Mouse (Mus musculus) brown adipose tissue, adult 24 weeks (tissue): ENCODE data around the gene Rap1gap. TPM values are rescaled to one million over a fixed set of nuclear protein-coding genes. Genes with fewer than 3 reads are reported as not detected.

ENCODE experiments used
- H3K27ac ChIP-seq: fragments of 200-500 bp; replicated peaks from 2 replicates; pipeline ENCODE4 v1.5.1; 2012; ENCODE audit warnings: low read depth, mild to moderate bottlenecking, low read length
- H3K4me1 ChIP-seq: fragments of 200-500 bp; 2 replicates; pipeline ENCODE4 v1.6.1; 2012; ENCODE audit warnings: low read length, mixed read lengths; ENCODE audit not compliant: control insufficient read depth, insufficient read depth, insufficient read length
- H3K4me3 ChIP-seq: fragments of 200-500 bp; 2 replicates; pipeline ENCODE4 v1.5.1; 2012; ENCODE audit warnings: low read depth, mild to moderate bottlenecking, low read length, moderate library complexity; ENCODE audit not compliant: insufficient read depth
- polyA plus RNA-seq: library from polyadenylated mRNA; stranded (reverse); fragments of >200 nt; gene quantifications from 2 replicates; pipeline ENCODE4 v1.2.4, GENCODE M21; 2012; ENCODE audit not compliant: missing spikeins, insufficient read depth, insufficient read length

Rap1gap gene
- polyA plus RNA-seq, 1 experiment, result 27.7 TPM

GRCm38 (mm10) chr4:137751310-137751709, 86.8 kb downstream of the Rap1gap start:
- H3K4me1 ChIP-seq, result peaks cover 6% of the 10 kb centered on the region
- no peak overlapping the region for H3K27ac ChIP-seq
- H3K4me3 ChIP-seq, result no peak overlapping the region

GRCm38 (mm10) chr4:137751717-137752116, 87.2 kb downstream of the Rap1gap start:
- Histone ChIP-seq H3K4me1 (peaks cover 4% of the 10 kb centered on the region), H3K4me3 (no peak overlapping the region), H3K27ac (no peak overlapping the region)

- H3K4me3 ChIP-seq, result no peak overlapping the region
- H3K27ac ChIP-seq, result no peak overlapping the region
- H3K4me1 ChIP-seq, result peaks cover 2% of the 10 kb centered on the region; the same call in 1 of the 2 replicates
Measured at GRCm38 (mm10) chr4:137752471-137752870, 87.9 kb downstream of the Rap1gap start.

- peaks cover 2% of the 10 kb centered on the region; the same call in 1 of the 2 replicates for H3K4me1 ChIP-seq
- H3K4me3 ChIP-seq, result no peak overlapping the region
- H3K27ac ChIP-seq, result no peak overlapping the region
Measured at GRCm38 (mm10) chr4:137753199-137753598, 88.7 kb downstream of the Rap1gap start.

- no peak overlapping the region for H3K27ac ChIP-seq
- peaks cover 2% of the 10 kb centered on the region; the same call in 1 of the 2 replicates for H3K4me1 ChIP-seq
- no peak overlapping the region for H3K4me3 ChIP-seq
Measured at GRCm38 (mm10) chr4:137754446-137754845, 89.9 kb downstream of the Rap1gap start.

GRCm38 (mm10) chr4:137762886-137763285, 98.4 kb downstream of the Rap1gap start:
- Histone ChIP-seq H3K4me3 (no peak overlapping the region), H3K4me1 (no peaks in the 10 kb centered on the region), H3K27ac (no peak overlapping the region)

GRCm38 (mm10) chr4:137763920-137764495, 99.5 kb downstream of the Rap1gap start:
- Histone ChIP-seq H3K27ac (no peak overlapping the region), H3K4me1 (peaks cover 3% of the 10 kb centered on the region; the same call in 1 of the 2 replicates), H3K4me3 (no peak overlapping the region)

- no peak overlapping the region for H3K27ac ChIP-seq
Measured at GRCm38 (mm10) chr4:137764621-137765020, 100.1 kb downstream of the Rap1gap start.

GRCm38 (mm10) chr4:137765554-137765971, 101.0 kb downstream of the Rap1gap start:
- Histone ChIP-seq H3K4me3 (no peak overlapping the region), H3K27ac (no peak overlapping the region), H3K4me1 (peaks cover 4% of the 10 kb centered on the region; the same call in 1 of the 2 replicates)

More at GRCm38 (mm10) chr4:137764621-137765020, 100.1 kb downstream of the Rap1gap start:
- Histone ChIP-seq H3K4me3 (no peak overlapping the region), H3K4me1 (peaks cover 4% of the 10 kb centered on the region; the same call in 1 of the 2 replicates)

GRCm38 (mm10) chr4:137766365-137766764, 101.8 kb downstream of the Rap1gap start:
- no peak overlapping the region for H3K27ac ChIP-seq
- H3K4me1 ChIP-seq, result peaks cover 4% of the 10 kb centered on the region; the same call in 1 of the 2 replicates
- H3K4me3 ChIP-seq, result no peak overlapping the region

- Histone ChIP-seq H3K27ac (no peak overlapping the region), H3K4me1 (peaks cover 4% of the 10 kb centered on the region; the same call in 1 of the 2 replicates), H3K4me3 (no peak overlapping the region)
Measured at GRCm38 (mm10) chr4:137768381-137768780, 103.9 kb downstream of the Rap1gap start.

- no peak overlapping the region for H3K27ac ChIP-seq
- H3K4me1 ChIP-seq, result peaks cover 4% of the 10 kb centered on the region; the same call in 1 of the 2 replicates
- no peak overlapping the region for H3K4me3 ChIP-seq
Measured at GRCm38 (mm10) chr4:137768831-137769230, 104.3 kb downstream of the Rap1gap start.

GRCm38 (mm10) chr4:137769635-137770034, 105.1 kb downstream of the Rap1gap start:
- Histone ChIP-seq H3K27ac (no peak overlapping the region; the same call in 1 of the 2 replicates), H3K4me3 (no peak overlapping the region), H3K4me1 (peaks cover 4% of the 10 kb centered on the region; the same call in 1 of the 2 replicates)

- Histone ChIP-seq H3K27ac (no peak overlapping the region), H3K4me3 (no peak overlapping the region), H3K4me1 (peaks cover 4% of the 10 kb centered on the region; the same call in 1 of the 2 replicates)
Measured at GRCm38 (mm10) chr4:137770901-137771612, 106.5 kb downstream of the Rap1gap start.

- Histone ChIP-seq H3K27ac (no peak overlapping the region), H3K4me1 (peaks cover 4% of the 10 kb centered on the region; the same call in 1 of the 2 replicates), H3K4me3 (no peak overlapping the region)
Measured at GRCm38 (mm10) chr4:137771749-137772148, 107.2 kb downstream of the Rap1gap start.
